Mouse (Mus musculus) right cerebral cortex, adult 2 months (tissue): ENCODE data around the gene Snrpa1.

ENCODE experiments used
- DNase-seq, 2 experiments: peaks; one replicate each; pipeline ENCODE4 v3.0.0; 2021 to 2022; ENCODE audit warnings: low spot score in 2 of 2

The Snrpa1 gene

GRCm38 (mm10) chr7:66079364-66080230, 20.8 kb downstream of the Snrpa1 start, which contains the start of gene Selenos:
Selenos (plus strand) TSS chr7:66079649.
- DNase-seq, result peak; percentile 97 to 98

- DNase-seq, result peak in 1 of 2 experiments; percentile 18
Observed at GRCm38 (mm10) chr7:66080231-66080613, 21.4 kb downstream of the Snrpa1 start.

GRCm38 (mm10) chr7:66083757-66084156, 25.0 kb downstream of the Snrpa1 start:
- DNase-seq, result no peak

- no peak for DNase-seq
Observed at GRCm38 (mm10) chr7:66084546-66084945, 25.7 kb downstream of the Snrpa1 start.

- peak; percentile 58 to 69 for DNase-seq
Observed at GRCm38 (mm10) chr7:66087652-66088051, 28.8 kb downstream of the Snrpa1 start.

- peak; percentile 26 to 39 for DNase-seq
Observed at GRCm38 (mm10) chr7:66088077-66088476, 29.3 kb downstream of the Snrpa1 start.

- DNase-seq, result no peak
Observed at GRCm38 (mm10) chr7:66090676-66091190, 31.9 kb downstream of the Snrpa1 start.

GRCm38 (mm10) chr7:66091553-66091952, 32.8 kb downstream of the Snrpa1 start:
- no peak for DNase-seq

GRCm38 (mm10) chr7:66092656-66093055, 33.9 kb downstream of the Snrpa1 start:
- DNase-seq, result no peak

GRCm38 (mm10) chr7:66094141-66094540, 35.3 kb downstream of the Snrpa1 start:
- DNase-seq, result no peak

- no peak for DNase-seq
Observed at GRCm38 (mm10) chr7:66098803-66099202, 40.0 kb downstream of the Snrpa1 start.

GRCm38 (mm10) chr7:66101866-66102265, 43.1 kb downstream of the Snrpa1 start:
- no peak for DNase-seq

GRCm38 (mm10) chr7:66104531-66104930, 45.7 kb downstream of the Snrpa1 start:
- no peak for DNase-seq

GRCm38 (mm10) chr7:66105771-66106170, 47.0 kb downstream of the Snrpa1 start:
- DNase-seq, result no peak

- no peak for DNase-seq
Observed at GRCm38 (mm10) chr7:66106581-66107056, 47.8 kb downstream of the Snrpa1 start.

- DNase-seq, result no peak
Observed at GRCm38 (mm10) chr7:66107206-66107605, 48.4 kb downstream of the Snrpa1 start.

- no peak for DNase-seq
Observed at GRCm38 (mm10) chr7:66107930-66108329, 49.1 kb downstream of the Snrpa1 start.

- peak; percentile 92 to 93 for DNase-seq
Observed at GRCm38 (mm10) chr7:66108961-66109854, 50.4 kb downstream of the Snrpa1 start, which contains the start of gene Chsy1. Chsy1 (plus strand) TSS chr7:66109515.

GRCm38 (mm10) chr7:66109855-66110635, 51.2 kb downstream of the Snrpa1 start:
- DNase-seq, result peak; percentile 31 to 45

GRCm38 (mm10) chr7:66110636-66111112, 51.9 kb downstream of the Snrpa1 start:
- DNase-seq, result no peak

- no peak for DNase-seq
Observed at GRCm38 (mm10) chr7:66111211-66111610, 52.4 kb downstream of the Snrpa1 start.
